Mouse (Mus musculus): ENCODE results near the gene Foxk1.

Gene Foxk1

DNA sequence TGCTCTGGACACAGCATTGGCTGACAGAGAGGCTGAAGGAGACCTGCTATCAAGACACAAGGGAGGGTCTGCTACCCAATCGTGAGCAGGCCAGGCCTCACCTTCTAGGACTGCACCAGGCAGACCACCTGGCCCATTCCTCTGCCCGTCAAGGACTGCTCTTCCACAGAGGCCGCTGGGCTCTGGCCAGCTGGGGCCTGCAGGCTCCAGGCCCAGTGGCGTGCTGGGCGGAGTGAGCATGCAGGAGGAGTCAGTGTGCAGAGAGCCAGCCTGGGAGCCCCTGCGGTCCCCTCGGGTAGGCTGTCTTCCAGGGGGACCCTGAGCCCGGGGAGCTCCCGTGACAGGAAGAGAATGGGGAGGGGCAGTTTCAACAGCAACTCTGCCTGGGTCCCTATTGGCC, 85.4 kb downstream of the Foxk1 start:
- no peak for DNase-seq

DNA sequence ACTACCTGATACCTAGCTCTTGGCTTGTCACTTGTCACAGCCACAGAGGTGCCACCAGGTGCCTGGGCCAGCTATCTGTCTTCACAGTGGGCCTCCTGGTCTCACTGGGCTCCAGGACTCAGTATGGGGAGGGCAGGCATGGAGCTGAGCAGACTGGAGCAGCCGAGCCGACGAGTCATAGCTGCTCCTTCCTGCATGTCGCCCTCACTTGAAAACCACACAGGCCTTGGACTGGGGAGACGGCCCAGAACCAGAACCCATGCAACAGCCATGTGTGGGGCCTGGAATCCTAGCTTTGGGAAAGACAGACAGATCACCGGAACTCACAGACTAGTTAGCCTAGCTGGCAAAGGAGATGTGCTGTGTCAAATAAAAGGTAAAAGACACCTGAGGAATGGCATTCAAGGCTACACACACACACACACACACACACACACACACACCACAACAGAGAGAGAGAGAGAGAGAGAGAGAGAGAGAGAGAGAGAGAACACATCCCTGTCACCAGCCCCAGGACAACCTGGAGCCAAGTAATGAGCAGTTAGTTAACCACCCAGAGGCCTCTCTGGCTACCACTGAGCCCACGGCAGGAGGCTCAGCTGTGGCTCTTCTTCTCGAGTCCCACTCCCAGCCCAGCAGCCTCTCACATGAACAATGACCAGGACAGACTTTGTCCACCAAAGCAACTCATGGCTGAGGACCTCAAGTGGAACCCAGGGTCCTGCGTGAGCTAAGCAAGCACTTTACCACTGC, 88.8 kb downstream of the Foxk1 start:
- DNase-seq, result no peak

DNA sequence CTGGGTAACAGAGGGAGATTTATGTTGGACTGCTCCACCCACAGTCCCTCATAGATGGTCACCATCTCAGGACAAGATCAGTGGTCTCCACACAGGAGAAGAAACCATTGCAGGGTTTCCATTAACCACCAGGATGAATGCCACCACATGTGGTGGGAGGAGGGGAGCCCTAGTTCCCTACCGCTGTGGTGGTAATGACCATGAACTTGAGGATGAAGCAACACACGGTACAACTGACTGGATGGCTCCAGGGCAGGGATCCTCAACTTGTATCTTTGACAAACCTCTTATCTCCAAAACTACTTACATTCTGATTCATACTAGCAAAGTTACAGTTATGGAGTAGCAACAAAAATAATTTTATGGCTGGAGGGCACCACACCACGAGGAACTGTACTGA, 92.0 kb downstream of the Foxk1 start:
- DNase-seq, result no peak

DNA sequence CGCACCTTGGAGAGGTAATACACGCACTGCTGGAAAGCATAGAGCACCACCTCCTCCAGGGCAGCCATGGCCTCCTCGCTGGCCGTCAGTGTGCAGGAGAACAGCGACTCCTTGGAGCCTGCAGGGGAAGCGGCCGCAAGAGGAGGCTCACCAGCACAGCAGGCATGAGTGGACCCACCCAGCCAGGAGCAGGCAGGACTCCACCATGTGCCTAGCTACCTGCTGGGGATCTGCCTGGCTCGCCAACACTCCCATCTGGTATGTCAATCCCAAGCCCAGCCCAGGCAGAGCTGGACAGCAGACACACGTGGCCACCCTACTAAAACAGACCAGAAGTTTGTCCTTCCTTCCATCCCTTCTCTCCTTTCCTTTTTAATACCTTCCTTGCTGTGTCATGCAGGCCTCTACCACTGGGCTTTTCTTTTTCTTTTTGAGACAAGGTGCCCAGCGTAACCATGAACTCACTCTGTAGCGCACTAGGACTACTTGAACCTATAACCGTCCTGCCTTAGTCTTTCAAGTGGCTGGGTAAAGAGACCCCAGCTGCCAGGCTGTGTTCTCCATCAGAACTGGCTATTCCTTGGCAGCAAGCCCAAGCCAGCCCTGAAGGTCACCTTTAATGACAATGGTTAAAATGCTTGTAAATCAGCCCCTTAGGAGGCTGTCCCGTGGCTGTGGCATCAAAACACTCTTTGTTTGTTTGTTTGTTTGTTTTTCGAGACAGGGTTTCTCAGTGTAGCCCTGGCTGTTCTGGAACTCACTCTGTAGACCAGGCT, 94.2 kb downstream of the Foxk1 start:
- peak; percentile 71 to 78 for DNase-seq

DNA sequence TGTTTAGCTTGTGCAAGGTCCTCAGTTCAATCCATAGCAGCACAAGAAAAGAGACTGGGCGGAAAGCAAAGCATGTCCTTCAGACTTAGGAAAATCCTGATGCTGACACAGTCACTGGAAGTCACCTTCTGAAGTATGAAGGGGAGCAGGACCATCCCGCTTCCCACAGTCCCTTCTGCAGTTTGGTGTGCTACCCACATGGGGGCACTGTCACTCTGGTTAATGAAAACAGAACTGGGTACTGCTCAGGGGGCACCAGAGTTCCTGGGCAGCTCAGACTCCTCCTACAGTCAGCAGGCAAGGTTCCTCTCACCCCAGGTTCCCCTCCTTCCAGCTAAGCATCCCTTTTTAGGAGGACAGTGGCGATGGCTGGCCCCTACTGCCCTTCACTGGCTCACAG, 97.7 kb downstream of the Foxk1 start:
- DNase-seq, result peak; percentile 77 to 84

DNA sequence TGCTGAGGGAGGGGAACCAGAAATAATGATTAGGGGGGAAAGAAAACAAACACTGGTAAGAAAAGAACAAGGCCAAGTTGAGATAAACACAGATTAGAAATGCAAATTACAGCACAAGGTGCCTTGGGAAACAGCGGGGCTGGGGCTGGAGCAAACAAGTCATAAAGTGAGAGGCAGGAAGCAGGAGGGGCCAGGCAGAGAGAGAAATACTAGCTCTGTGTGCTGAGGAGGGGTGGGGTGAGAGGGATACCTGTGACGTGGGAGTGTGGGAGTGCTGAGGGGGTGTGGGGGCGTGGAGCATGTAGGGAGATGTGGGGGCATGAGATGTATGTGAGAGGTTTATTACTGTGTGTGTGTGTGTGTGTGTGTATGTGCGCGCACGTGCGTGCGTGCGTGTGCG, 99.6 kb downstream of the Foxk1 start:
- DNase-seq, result no peak

DNA sequence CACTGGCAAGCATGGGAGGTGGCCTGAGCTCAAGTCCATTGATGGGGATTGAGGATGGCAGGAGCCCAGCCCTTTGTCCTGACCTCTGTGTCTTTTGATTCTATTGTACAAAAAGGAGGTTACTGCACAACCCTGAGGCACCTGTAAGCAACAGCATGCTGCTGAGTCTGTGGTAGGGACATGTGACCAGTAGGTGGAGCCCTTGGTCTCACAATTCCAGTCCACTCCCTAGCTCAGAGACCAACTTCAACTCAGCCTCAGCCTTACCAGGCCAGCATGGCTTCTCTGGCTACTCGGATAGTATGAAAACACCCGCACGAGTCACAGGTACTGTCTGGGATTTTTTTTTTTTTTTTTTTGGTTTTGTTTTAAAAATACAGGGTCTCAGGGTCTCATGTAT, 101.1 kb downstream of the Foxk1 start:
- peak; percentile 94 for DNase-seq

DNA sequence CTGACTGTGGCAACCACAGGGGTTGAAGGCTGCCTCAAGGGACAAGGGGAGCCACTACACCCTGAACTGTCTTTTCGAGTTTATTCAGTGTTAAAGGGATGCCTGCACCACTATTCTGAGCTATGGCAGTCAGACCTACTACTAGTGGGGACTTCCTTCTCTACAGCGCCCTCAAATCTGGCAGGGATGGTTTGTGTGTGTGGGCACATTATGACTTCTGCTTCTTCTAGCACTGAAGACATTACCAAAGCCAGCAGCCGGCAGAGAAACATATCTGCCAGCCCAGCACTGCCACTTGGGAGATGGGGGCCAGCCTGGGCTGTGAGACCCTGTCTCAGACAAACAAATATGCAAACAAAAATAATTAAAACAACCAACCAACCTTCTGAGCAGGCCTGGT, 102.9 kb downstream of the Foxk1 start:
- DNase-seq, result no peak

DNA sequence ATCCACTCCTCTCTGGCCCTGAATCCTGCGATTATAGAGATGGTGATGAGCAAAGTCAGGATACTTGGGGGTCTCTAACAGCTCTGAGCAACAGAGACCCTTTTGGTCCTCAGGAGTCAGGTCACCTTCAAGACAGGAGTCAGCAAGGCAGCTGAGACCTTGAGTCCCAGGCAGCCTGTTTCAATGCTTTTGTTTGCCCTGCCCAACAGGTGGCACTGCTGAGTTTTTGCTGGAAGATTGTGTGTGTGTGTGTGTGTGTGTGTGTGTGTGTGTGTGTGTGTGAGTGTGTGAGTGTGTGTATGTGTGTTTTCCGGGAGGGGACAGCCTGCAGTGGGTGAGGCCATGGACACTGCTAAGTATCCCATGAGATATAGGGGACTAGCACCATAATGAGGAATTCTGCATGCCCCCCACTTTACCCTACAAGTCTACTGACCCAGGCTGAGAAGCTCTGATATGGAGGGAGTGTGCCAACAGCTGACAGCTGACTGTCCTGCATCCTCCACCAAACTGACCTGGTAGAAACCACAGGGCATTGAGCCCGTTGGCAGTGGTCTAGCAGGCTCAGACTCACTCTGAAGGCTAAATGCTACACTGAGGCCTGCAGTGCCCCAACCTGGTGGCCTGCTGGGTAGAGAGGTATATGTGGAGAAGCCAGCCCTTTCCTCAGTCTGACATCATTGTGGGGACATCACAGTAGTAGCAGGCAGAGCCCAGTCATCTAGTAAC, 104.6 kb downstream of the Foxk1 start:
- peak in 1 of 2 experiments; percentile 67 for DNase-seq

DNA sequence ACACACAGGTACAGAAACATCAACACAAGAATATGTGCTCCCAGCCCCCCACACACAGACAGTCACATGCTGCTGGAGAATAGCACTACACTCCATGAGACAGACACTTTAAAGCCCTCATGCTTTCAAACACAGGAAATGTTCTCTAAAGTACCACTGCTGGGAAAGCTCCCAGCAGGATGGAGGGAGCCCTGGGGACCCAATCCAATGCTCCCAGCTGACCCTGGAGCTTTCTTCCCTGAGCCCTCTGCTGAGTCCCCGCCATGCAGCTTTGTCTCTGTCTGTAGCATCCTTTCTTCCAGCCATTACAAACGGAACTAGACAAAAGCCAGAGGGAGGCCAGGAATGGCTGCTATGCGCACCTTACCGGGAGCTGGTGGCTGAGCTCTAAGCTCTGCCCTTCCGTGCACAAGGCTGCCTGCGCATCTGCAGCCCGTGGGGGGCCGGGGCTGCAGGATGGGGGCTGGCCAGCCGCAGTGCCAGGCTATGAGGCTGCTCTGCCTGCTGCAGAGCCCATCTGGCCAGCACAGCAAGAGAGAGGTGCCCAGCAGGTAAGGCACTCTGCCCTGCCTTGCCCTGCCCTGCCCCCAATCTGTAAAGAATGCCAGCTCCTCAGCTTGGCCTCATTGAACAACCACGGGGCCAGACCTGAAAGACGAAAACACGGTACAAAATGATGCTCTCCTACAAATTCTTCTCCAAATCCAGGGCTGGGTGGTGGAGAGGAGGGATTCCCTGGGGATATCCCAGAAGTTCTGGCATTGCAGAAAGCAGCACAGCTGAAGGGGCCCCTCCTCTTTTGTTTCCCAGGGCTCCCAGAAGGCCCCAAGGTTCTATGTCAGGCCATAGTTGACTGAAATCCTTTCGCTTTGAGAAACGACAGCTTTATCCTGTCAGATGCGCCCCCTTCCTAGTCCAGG, 108.1 kb downstream of the Foxk1 start:
- peak; percentile 83 to 90 for DNase-seq

DNA sequence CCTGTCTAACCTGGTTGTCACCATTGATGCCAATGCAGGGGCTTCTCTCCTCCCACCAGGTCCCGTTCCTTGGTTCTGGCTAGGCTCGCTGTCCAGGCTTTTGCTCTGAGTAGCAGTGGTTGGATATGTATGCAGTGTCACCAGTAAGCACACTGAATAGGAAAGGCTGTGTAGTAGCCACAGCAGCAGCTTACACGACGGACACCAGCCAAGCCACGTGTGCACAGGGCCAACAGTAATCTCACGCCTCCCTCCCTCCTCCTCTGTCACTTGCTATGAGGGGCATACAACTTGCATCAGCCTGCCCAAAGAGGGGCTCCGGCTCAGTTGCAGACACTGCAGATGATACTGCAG, 108.7 kb downstream of the Foxk1 start:
- DNase-seq, result peak; percentile 50

Data from cerebellum, postnatal 14 days (tissue).